Mouse (Mus musculus) cerebellum, postnatal 25 days (tissue): ENCODE results near the gene Sphkap.

Experiments used
- DNase-seq, 2 experiments: peaks; one replicate each; pipeline ENCODE4 v3.0.0; 2021; ENCODE audit warnings: mixed read lengths in 2 of 2

The Sphkap gene

GRCm38 (mm10) chr1:83408021-83408464, at the start of gene Sphkap:
TSS of gene Sphkap (minus strand) at chr1:83408200.
- peak; percentile 86 to 88 for DNase-seq

- DNase-seq, result peak; percentile 66 to 75
Observed at GRCm38 (mm10) chr1:83451291-83451690, 43.3 kb upstream of the Sphkap start.

DNA sequence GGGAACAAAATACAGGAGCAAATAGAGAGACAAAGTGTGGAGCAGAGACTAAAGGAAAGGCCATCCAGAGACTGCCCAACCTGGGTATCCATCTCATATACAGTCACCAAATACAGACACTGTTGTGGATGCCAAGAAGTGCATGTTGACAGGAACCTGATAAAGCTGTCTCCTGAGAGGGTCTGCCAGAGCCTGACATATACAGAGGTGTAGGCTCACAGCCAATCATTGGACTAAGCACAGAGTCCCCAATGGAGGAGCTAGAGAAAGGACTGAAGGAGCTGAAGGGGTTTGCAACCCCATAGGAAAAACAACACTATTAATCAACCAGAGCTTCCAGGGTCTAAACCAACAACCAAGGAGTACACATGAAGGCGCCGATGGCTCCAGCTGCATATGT, 32.4 kb upstream of the Sphkap start:
- DNase-seq, result no peak

DNA sequence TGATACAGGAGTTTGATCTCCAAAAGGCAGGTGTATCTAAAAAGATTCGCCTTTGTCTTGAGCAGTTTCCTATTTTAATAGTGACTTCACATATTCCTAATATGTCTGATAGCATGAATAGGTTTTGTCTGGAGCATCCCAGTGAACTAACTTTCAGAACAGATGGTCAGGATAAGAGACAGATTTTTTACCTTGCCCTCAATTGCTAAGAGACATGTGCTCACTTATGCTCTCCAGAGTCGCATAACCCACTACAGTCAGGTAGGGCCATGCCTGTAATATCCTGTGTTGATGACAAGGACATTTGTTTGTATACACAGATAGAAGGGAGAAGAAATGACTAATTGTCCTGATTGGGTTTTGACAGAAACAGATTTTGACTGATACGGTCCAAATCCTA, 25.9 kb upstream of the Sphkap start:
- no peak for DNase-seq

DNA sequence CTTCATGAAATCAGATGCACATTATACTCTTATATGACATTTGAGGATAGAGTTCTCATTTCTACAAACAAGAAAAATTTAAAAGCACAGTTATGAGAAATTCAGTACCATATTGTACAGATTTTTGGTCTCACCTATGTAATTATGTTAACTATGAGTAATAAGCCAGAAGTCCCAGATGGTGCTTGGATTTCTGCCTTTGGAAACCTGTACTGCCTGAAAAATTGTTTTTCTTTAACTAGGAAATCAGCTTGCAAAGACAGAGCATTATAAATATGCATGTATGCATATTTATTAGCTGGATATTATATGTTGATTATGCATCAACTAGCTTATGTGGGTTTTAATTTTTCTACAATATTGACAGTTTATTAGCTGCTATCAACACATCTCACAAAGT, 21.9 kb upstream of the Sphkap start:
- peak in 1 of 2 experiments; percentile 58 for DNase-seq

DNA sequence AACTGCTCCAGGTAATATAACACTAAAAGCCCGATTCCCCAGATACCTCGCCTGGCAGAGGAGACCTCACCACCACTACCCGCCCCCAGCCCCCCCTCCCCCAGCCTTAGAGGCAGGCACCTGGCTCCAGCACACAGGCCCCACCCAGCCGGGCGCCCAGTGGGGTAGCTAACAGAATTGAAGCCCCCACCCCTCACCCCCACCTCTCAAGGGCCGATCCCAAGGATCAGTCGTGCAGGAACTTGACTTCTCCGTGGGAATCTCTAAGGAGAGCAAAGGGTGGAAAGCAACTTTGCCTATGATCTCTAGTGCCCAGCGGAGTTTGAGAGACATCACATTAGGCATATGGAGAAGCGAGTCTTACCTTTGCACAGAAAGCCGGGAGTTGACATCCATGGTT, 384 bp downstream of the Sphkap start:
- peak in 1 of 2 experiments; percentile 64 for DNase-seq

- peak; percentile 72 to 77 for DNase-seq
Observed at GRCm38 (mm10) chr1:83406882-83407549, 984 bp downstream of the Sphkap start.

GRCm38 (mm10) chr1:83401079-83401478, 6.9 kb downstream of the Sphkap start:
- DNase-seq, result no peak

DNA sequence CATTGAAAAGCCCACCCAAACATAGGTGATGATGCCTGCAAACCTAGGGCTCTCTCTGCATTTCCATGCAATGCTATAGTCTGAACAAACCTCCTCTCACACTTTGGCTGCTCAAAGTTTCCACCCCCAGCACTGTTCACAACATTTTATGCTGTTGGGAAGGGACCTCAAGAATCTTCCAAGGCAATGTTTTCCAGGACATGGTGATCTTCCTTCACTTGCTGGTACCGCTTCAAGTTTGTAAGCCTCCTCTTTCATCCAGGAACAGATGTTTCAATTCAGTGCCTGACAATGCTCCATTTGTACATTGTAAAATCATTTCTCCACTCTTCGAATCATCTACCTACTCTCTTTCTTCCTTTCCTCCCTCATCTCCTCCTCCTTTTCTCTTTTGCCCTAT, 11.7 kb downstream of the Sphkap start:
- DNase-seq, result no peak

DNA sequence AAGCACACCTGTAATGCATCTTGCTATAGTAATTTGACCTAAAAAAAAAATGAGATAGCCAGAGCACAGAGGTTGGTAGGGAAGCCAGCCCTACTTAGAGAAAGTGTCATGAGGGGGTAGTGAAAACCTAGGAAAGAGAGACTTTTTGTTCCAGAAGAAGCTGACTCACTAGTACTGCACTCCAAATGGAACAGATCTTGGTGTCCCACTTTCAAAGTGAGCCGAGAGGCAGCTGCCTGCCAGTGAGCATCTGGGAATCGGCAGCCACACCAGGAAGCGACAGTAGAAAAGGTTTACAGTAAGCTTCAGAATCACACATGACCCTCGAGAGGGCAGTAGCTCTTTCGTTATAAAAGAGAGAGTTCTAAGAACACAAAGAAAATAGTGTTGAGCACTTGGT, 12.4 kb downstream of the Sphkap start:
- DNase-seq, result no peak

GRCm38 (mm10) chr1:83389419-83389818, 18.6 kb downstream of the Sphkap start:
- no peak for DNase-seq

DNA sequence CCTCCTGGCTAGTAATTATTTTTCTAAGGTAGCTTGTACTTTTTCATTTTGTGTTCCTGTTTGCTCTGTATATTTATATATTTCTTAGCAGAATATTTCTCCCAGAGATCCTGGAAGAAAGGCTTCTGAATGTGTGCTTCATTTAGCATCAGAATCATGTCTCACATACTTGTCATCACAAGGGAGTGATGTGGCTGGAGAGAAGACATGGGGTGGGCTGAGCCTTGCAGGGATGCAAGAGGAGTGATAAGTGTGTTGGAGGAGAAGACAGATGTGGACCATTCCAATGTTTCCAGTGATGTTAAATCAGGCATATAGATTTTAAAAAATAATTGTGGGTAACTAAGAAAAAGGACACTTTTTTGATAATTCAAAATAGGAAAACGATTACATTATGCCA, 30.6 kb downstream of the Sphkap start:
- DNase-seq, result no peak

DNA sequence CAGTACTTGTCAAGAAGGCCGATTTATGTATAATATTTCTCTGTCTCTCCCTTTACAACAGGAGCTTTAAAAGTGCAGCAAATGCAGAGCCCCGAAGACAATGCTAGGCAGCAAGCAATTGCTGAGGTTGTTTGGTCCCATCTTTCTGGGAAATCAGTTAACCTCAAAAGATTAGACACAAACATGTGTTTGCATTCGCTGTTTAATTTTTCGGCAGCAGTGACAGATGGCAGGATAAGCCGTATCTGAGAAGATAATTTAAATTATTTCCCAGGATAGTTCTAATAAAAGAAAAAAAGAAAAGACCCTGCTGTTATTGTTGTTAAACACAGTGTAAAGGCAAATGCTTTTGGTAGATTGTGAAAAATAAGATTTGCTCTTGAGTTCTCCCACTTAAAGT, 41.5 kb downstream of the Sphkap start:
- DNase-seq, result no peak

DNA sequence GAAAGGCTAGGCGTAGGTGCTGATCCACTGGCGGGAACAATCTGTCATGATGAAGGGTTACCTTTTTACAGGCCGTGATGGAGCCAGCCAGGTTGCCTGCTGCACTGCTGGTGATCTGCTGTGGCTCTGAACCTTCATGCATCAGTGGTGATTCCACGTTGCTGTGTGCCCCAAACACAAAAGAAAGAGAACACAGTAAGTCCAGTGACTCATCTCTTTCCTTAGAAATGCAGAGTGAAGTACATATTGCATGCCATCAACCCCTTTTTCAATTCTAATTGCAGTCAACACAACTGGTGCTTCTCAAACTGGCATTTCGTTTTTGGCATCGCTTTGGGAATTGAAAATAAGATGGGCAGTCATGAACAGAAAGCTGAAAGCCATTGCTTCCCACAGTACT, 45.8 kb downstream of the Sphkap start:
- peak; percentile 44 to 63 for DNase-seq

DNA sequence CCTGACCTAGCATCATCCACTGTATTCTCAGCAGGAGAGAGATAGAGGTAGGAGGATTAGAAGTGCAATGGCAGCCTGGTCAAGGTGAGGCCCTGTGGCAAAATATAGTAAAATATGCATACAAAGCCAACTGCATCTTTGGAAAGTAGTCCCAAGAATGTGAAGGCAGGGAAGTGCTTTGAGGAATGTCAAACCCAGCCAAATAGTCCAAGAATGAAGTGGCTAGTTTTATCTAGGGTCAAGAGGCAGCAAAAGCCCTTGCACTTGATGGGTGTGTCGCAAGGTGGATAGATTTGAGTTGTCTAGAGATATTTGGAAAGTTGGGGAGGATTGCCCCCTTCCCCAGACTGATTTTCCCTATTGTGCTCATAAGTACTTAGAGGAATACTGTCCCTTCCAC, 61.5 kb downstream of the Sphkap start:
- DNase-seq, result no peak

DNA sequence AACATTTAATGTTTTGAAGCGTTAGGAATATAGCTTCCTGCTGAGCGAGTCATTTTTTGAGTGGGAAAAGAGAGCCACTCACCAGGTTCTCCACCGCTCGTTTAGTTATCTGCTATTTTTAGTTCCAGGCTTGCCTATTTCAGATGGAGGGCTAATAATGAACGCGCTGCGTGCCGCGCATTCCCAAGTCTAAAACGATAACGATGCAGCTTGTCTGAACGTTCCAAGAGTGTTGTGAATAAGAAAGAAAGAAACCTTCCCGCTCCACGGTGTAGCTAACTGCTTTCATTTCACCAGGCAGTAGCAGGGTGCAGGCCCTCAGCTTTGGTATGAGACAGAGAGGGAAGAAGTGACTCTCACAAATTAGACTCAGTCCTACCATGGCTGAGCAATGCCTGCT, 62.4 kb downstream of the Sphkap start:
- peak; percentile 27 to 29 for DNase-seq

- no peak for DNase-seq
Observed at GRCm38 (mm10) chr1:83345069-83345468, 62.9 kb downstream of the Sphkap start.

DNA sequence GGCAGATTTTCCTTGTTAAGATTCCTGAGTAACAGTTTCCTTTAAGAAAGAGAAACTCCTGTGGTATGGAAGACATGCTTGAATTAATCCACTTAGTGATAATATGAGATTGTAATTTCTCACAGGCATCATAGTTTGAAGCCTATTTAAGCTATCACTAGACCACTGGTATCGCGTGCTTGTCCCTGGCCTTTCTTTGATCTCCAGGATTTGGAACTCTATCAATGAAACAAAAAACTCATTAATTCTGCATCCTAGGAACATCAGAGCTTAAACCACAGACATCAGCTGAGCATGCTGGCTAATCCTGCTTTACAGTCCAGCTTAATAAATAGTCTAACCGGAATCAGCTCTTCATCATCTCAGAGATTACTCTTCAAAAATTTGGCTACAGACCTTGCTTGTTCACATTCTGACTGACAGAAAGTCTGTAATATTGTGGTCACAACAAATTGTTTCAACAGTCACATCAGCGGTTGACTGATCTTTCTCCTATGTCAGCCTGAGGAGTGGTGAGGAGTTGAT, 65.2 kb downstream of the Sphkap start:
- no peak for DNase-seq

DNA sequence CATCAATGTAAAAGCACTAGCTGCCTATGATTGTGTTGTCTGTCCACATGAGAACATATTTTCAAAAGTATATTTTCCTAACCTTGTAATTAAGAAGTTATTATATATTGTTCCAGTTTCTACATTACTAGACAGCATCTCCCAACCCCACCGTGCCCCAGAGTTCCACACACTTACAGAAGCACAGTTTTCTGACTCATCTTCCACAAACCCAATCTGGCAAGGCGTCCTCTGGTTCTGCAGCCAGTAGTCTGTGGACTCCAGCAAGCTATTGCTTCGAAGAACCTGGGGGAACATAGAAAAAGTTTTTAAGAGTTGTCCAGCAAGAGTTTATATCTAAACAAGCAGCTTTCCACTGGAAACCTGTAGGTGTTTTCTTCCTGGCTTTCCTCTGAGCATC, 68.6 kb downstream of the Sphkap start:
- no peak for DNase-seq

DNA sequence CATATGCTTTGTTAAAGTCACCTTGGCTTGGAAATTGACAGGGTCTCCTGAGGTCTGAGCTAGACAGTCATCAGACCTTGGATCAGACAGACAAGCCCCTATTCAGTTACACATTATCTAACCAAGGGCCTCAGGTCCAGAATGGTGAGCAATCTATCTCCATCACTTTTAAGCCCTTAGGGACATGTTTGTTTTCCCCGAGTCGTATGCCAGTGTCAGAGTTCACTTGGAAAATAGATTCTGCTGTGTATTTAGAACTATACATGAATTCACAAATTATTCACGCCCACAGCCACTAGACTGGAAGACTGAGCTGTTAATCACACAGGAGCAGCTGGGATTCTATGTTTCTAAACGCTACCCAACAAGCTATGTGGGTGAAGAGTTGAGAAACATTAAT, 91.1 kb downstream of the Sphkap start:
- DNase-seq, result no peak

DNA sequence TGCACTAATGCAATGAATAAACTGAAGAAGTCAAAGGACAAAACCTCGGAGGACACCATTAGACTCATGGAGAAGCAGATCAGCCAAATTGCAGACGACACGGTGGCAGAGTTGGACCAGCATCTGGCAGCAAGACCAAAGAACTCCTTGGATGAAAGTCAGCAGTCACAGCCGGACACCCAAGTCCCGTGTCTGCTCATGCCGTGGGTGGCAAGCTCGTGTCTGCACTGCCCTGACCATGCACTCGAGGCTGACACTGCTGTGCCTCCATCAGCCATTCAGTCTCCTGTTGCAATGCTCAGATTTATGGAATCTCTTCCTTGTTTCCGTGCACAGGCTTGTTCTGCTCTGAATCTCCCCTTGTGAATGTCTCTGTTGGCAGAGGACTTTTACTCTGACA, 92.9 kb downstream of the Sphkap start:
- DNase-seq, result peak; percentile 59 to 64

GRCm38 (mm10) chr1:83311607-83312295, 96.2 kb downstream of the Sphkap start:
- peak in 1 of 2 experiments; percentile 73 for DNase-seq

GRCm38 (mm10) chr1:83297137-83298076, 110.6 kb downstream of the Sphkap start:
- peak in 1 of 2 experiments; percentile 52 for DNase-seq
